Mouse (Mus musculus): ENCODE results near the gene Alx3.

DNA sequence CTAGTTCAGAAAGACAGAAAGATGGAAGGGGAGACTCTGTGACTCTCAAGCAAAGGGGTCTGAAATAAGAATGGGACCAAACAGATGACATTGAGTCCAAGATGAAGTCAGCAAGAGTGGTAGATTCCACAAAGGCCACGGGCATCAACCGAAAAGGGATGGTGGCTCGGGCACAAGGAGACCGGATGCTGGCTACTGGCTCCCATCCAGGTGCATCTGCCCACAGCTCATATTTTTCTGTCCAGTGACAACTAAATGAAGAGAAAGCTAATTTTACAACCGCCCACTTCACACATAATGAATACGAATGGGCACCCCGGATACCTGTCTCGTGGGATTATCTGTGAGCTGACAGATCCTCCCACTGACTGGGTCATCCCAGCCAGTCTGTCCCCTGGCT, 12.4 kb downstream of the Alx3 start:
- TF ChIP-seq POLR2A (IDR thresholded peaks at IDR 0.05; ENCODE audit: insufficient read depth, low read depth, low read length) = no peak
- TF ChIP-seq CTCF (IDR thresholded peaks at IDR 0.05) = no peak
- TF ChIP-seq EP300 (IDR thresholded peaks at IDR 0.05; ENCODE audit: insufficient read depth, low read depth, low read length) = no peak

All from heart, adult 2 months (tissue).